Mouse (Mus musculus) myocyte (in vitro differentiated cells): Measurements from ENCODE around the gene Ins2. TPM values are rescaled to one million over a fixed set of nuclear protein-coding genes. Genes with fewer than 3 reads are reported as not detected.
A peak's percentile ranks its signal among the peaks of the same experiment; 100 is the strongest.

Experiments
- H3K27me3 ChIP-seq: one replicate; pipeline ENCODE4 v1.6.1; 2011; ENCODE audit not compliant: control insufficient read depth, insufficient read depth, insufficient read length
- H3K36me3 ChIP-seq: one replicate; pipeline ENCODE4 v1.6.1; 2011; ENCODE audit not compliant: control insufficient read depth, insufficient read depth
- H3K4me2 ChIP-seq: one replicate; pipeline ENCODE4 v1.6.1; 2011; ENCODE audit warnings: low read depth, control low read depth
- H3K4me3 ChIP-seq: one replicate; pipeline ENCODE4 v1.5.1; 2011; ENCODE audit warnings: mild to moderate bottlenecking, control low read depth, moderate library complexity
- H3K79me2 ChIP-seq: one replicate; pipeline ENCODE4 v1.6.1; 2011; ENCODE audit not compliant: control insufficient read depth, insufficient read depth
- H3ac ChIP-seq: one replicate; pipeline ENCODE4 v1.6.1; 2011; ENCODE audit not compliant: control insufficient read depth, insufficient read length
- CEBPB ChIP-seq: IDR thresholded peaks from 2 replicates; pipeline ENCODE4 v1.6.1; 2011; ENCODE audit warnings: mild to moderate bottlenecking, moderate library complexity; ENCODE audit not compliant: poor library complexity, insufficient read depth, severe bottlenecking
- E2F4 ChIP-seq: IDR thresholded peaks from one replicate; pipeline ENCODE4 v1.6.1; 2011; ENCODE audit warnings: mild to moderate bottlenecking, control low read depth, moderate library complexity; ENCODE audit not compliant: insufficient read depth
- MAX ChIP-seq: IDR thresholded peaks from one replicate; pipeline ENCODE4 v1.6.1; 2011; ENCODE audit warnings: low read depth, mild to moderate bottlenecking, control low read depth
- MYOD1 ChIP-seq, 3 experiments: IDR thresholded peaks; one replicate each; pipeline ENCODE4 v1.6.1; 2011; ENCODE audit warnings: control low read depth in 2 of 3, low read depth in 2 of 3, mild to moderate bottlenecking in 2 of 3, moderate library complexity in 1 of 3; ENCODE audit not compliant: insufficient read length in 2 of 3, control insufficient read depth in 1 of 3
- MYOG ChIP-seq, 3 experiments: IDR thresholded peaks; one replicate each; pipeline ENCODE4 v1.6.1; 2011; ENCODE audit warnings: control low read depth in 2 of 3, low read depth in 2 of 3, mild to moderate bottlenecking in 2 of 3; ENCODE audit not compliant: insufficient read length in 2 of 3, control insufficient read depth in 1 of 3, insufficient read depth in 1 of 3
- POLR2A ChIP-seq: IDR thresholded peaks from one replicate; pipeline ENCODE4 v1.6.1; 2011; ENCODE audit warnings: low read depth, mild to moderate bottlenecking, control low read depth, moderate library complexity; ENCODE audit not compliant: insufficient read length
- POLR2AphosphoS2 ChIP-seq: IDR thresholded peaks from one replicate; pipeline ENCODE4 v1.6.1; 2011; ENCODE audit warnings: low read depth, control low read depth; ENCODE audit not compliant: insufficient read length
- REST ChIP-seq: IDR thresholded peaks from one replicate; pipeline ENCODE4 v1.6.1; 2011; ENCODE audit warnings: mild to moderate bottlenecking, control low read depth, moderate library complexity; ENCODE audit not compliant: insufficient read depth, insufficient read length
- SRF ChIP-seq: IDR thresholded peaks from one replicate; pipeline ENCODE4 v1.6.1; 2011; ENCODE audit warnings: low read depth; ENCODE audit not compliant: control insufficient read depth, insufficient read length
- TCF12 ChIP-seq: IDR thresholded peaks from one replicate; pipeline ENCODE4 v1.6.1; 2011; ENCODE audit warnings: mild to moderate bottlenecking, control low read depth; ENCODE audit not compliant: poor library complexity, insufficient read depth, severe bottlenecking
- TCF3 ChIP-seq: IDR thresholded peaks from one replicate; pipeline ENCODE4 v1.6.1; 2011; ENCODE audit warnings: low read depth, control low read depth; ENCODE audit not compliant: insufficient read length
- USF1 ChIP-seq: IDR thresholded peaks from one replicate; pipeline ENCODE4 v1.6.1; 2011; ENCODE audit warnings: low read depth, mild to moderate bottlenecking, control low read depth, moderate library complexity
- polyA plus RNA-seq: library from polyadenylated mRNA; unstranded; fragments of >200 nt; fragmentation: generic; extraction: Trizol; gene quantifications from one replicate; pipeline ENCODE4 v1.2.1, GENCODE M21; 2012; ENCODE audit warnings: missing spikeins

Ins2 gene
- polyA plus RNA-seq, 1 experiment, result 1.2 TPM

DNA sequence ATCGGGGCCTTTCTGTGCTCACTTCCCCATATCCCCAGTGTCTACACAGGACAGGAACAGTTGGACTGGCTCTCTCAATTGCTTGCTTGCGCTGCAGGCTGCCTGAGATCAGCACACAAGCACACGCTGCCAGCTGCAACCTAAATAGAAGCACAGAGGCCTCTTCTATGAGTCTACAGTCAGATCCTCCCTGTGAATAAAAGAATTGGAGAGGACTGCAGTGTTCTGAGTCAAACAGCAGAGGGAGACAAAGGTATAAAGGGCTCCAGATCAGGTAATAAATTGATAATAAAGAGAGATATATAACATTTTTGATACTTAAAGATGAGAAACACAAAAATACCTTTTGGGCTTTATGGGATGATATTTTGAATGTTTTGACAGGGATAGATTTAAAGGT is 17.2 kb downstream of the Ins2 start:
- Histone ChIP-seq H3ac (no peak overlapping the region), H3K36me3 (no peaks in the 10 kb centered on the region), H3K27me3 (peaks cover 4% of the 10 kb centered on the region), H3K4me3 (no peak overlapping the region), H3K79me2 (no peaks in the 10 kb centered on the region), H3K4me2 (no peak overlapping the region)
- TF ChIP-seq SRF, result no peak
- no peak for TF ChIP-seq TCF3
- TF ChIP-seq REST, result no peak
- no peak for TF ChIP-seq E2F4
- TF ChIP-seq TCF12, result no peak
- TF ChIP-seq MYOD1 (IDR thresholded peaks at IDR 0.05; ENCODE audit: control insufficient read depth in 1 of 3, insufficient read length in 2 of 3, low read depth in 2 of 3), result no peak
- TF ChIP-seq POLR2AphosphoS2, result no peak
- TF ChIP-seq POLR2A, result no peak
- TF ChIP-seq USF1, result no peak
- no peak for TF ChIP-seq MAX
- no peak for TF ChIP-seq CEBPB
- TF ChIP-seq MYOG (IDR thresholded peaks at IDR 0.05; ENCODE audit: control insufficient read depth in 1 of 3, insufficient read depth in 1 of 3, insufficient read length in 2 of 3, low read depth in 2 of 3), result no peak

DNA sequence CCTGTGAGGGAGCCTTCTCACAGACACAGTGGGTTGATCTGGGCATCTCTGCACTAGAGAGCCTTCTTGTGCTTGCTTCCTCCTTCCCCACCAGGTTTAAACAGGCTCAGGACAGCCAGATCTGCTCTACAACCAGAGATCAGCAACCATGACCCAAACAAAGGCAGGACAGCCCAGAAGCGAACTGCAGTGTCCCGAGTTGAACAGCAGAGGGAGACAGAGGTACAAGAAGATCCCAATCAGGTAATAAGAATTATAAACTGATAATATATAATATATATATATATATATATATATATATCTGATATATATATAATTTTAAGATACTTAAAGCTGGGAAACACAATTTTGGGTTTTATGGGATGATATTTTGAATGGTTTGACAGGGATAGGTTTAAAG is 22.5 kb downstream of the Ins2 start:
- H3K27me3 ChIP-seq, result no peaks in the 10 kb centered on the region
- no peaks in the 10 kb centered on the region for H3K36me3 ChIP-seq
- no peaks in the 10 kb centered on the region for H3K79me2 ChIP-seq
- TF ChIP-seq CEBPB (no peak), MYOG (IDR thresholded peaks at IDR 0.05; ENCODE audit: control insufficient read depth in 1 of 3, insufficient read depth in 1 of 3, insufficient read length in 2 of 3, low read depth in 2 of 3) (no peak)
- H3K4me2 ChIP-seq, result no peak overlapping the region
- no peak overlapping the region for H3K4me3 ChIP-seq
- H3ac ChIP-seq, result no peak overlapping the region

DNA sequence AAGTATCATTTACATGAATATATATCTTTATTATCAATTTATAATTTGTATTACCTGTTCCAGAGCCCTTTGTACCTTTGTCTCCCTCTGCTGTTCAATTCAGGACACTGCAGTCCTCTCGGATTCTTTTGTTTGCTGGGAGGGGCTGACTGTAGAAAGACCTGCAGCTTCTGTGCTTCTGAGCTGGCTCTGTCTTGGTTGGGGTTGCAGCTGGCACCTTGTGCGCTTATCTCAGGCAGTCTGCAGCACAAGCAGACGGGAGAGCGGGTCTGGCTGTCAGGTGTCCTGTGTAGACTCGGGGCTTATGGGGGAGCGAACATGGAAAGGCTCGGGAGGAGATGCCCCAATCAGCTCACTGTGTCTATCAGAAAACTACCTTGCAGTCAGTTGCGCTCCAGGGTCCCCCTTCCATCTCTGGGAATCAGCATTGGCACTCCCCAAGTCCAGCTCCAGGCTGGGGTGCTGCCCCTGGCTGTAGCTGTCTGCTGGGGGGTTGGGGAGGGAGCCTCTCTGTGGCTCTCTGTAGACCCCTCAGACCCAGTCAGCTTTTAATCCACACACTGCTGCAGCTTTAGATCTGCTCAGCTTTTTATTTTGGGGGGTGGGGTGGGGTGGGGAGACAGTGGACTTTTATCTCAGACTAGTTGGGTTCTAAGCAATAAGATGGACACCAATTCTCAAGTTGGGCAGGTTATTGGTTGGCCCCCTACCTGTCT is 28.2 kb downstream of the Ins2 start:
- Histone ChIP-seq H3K36me3 (no peaks in the 10 kb centered on the region), H3K4me2 (no peak overlapping the region), H3ac (no peak overlapping the region), H3K4me3 (no peak overlapping the region), H3K27me3 (no peaks in the 10 kb centered on the region), H3K79me2 (no peaks in the 10 kb centered on the region)
- no peak for TF ChIP-seq TCF12
- no peak for TF ChIP-seq MAX
- TF ChIP-seq POLR2AphosphoS2, result no peak
- TF ChIP-seq E2F4, result no peak
- TF ChIP-seq MYOG (IDR thresholded peaks at IDR 0.05; ENCODE audit: control insufficient read depth in 1 of 3, insufficient read depth in 1 of 3, insufficient read length in 2 of 3, low read depth in 2 of 3), result no peak
- no peak for TF ChIP-seq TCF3
- no peak for TF ChIP-seq USF1
- no peak for TF ChIP-seq REST
- no peak for TF ChIP-seq SRF
- TF ChIP-seq POLR2A, result no peak
- no peak for TF ChIP-seq CEBPB
- TF ChIP-seq MYOD1 (IDR thresholded peaks at IDR 0.05; ENCODE audit: control insufficient read depth in 1 of 3, insufficient read length in 2 of 3, low read depth in 2 of 3), result no peak

DNA sequence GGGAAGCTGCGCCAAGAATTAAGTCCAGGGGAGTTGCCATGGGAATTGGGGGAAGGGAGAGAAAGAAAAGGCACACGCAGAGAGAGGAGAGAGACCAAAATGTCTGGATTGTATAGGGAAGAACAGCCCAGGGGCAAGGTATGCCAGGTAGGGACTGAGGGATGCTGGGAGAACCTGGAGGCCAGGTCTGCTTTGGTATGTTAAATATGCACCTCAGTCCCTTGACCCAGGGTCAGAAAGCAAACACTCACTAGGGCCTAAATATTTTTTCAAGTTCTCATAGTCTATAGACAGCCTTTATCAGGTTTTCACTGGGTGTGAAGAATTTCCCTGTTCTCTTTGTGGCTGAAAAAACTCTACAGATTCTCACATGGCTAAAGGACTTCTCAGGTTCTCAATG is 36.3 kb downstream of the Ins2 start:
- no peaks in the 10 kb centered on the region for H3K79me2 ChIP-seq
- no peaks in the 10 kb centered on the region for H3K27me3 ChIP-seq
- no peak overlapping the region for H3K4me3 ChIP-seq
- H3K4me2 ChIP-seq, result no peak overlapping the region
- H3ac ChIP-seq, result no peak overlapping the region
- no peak for TF ChIP-seq TCF3
- no peak for TF ChIP-seq MYOD1 (IDR thresholded peaks at IDR 0.05; ENCODE audit: control insufficient read depth in 1 of 3, insufficient read length in 2 of 3, low read depth in 2 of 3)
- no peak for TF ChIP-seq TCF12
- no peak for TF ChIP-seq MAX
- TF ChIP-seq POLR2A, result no peak
- TF ChIP-seq MYOG (IDR thresholded peaks at IDR 0.05; ENCODE audit: control insufficient read depth in 1 of 3, insufficient read depth in 1 of 3, insufficient read length in 2 of 3, low read depth in 2 of 3), result no peak
- TF ChIP-seq USF1, result no peak
- TF ChIP-seq E2F4, result no peak
- no peak for TF ChIP-seq SRF
- H3K36me3 ChIP-seq, result no peaks in the 10 kb centered on the region

DNA sequence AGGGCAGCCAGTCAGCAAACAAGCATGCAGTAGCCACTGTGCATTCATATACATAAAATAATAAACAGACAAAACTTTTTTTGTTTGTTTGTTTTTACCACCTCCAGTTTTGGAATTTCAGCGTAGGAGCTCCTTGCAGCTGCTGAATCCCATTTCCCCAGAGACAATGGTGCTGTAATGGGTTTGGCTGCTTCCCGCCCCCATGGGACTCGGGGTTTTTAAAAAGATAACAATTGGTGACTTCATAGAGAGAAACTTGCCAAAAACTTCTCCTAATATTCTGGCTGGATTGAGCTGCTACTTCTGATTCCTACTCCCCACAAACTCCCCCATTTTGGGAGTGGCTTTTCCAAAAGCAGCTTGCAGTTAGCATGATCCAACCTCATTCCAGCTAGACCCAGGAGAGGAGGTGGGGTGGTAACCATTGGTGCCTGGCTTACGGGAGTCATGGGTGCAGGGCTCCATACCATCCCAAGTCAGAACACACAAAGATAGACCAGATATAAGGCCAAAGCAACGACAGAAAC is 43.8 kb downstream of the Ins2 start:
- H3K79me2 ChIP-seq, result no peaks in the 10 kb centered on the region
- no peak overlapping the region for H3ac ChIP-seq
- TF ChIP-seq MAX (no peak), CEBPB (no peak), SRF (no peak), MYOD1 (IDR thresholded peaks at IDR 0.05; ENCODE audit: control insufficient read depth in 1 of 3, insufficient read length in 2 of 3, low read depth in 2 of 3) (peak in 2 of 3 experiments; percentile 29 to 49), USF1 (no peak), TCF12 (no peak)
- H3K36me3 ChIP-seq, result no peaks in the 10 kb centered on the region
- H3K27me3 ChIP-seq, result no peaks in the 10 kb centered on the region
- H3K4me2 ChIP-seq, result peak overlapping the region; percentile 56
- no peak overlapping the region for H3K4me3 ChIP-seq
